Comparison of ENCODE assay signal across 15 mouse cellular contexts in genomic region chr3:153238381-153238780, GRCm38 (mm10).
DNase-seq lines count a peak whose midpoint lies in the region; ATAC-seq and TF ChIP-seq lines count a peak whose summit lies in the region.
"Had no signal": no experiment of that assay in that cellular context is flagged by ENCODE, and none has a peak within 500 bp of the region (broad histone marks: within the 10 kb centered on the region; RNA-seq: fewer than 3 reads in every experiment).

No protein-coding gene starts in this region.

- no peak overlapping the region for H3K4me2 ChIP-seq in heart, embryonic 11.5 days
- H3K4me2 ChIP-seq: hindbrain, embryonic 13.5 days had no signal

- ATAC-seq in heart, embryonic 11.5 days (replicated peaks; ENCODE audit: insufficient number of reproducible peaks, low FRiP score, low TSS enrichment): no peak
- no peak for ATAC-seq in CD4-positive, CD25-positive, alpha-beta regulatory T cell, adult 4 months
- ATAC-seq in cerebellum, adult (ENCODE audit: insufficient number of reproducible peaks, low FRiP score, low TSS enrichment): no peak

- H3K9ac ChIP-seq in heart, embryonic 11.5 days (ENCODE audit: low read depth, low read length): no peak overlapping the region
- H3K9ac ChIP-seq: hindbrain, embryonic 13.5 days had no signal

- H3K4me3 ChIP-seq in heart, embryonic 11.5 days (ENCODE audit: low read depth, low read length): no peak overlapping the region
- H3K4me3 ChIP-seq in left cerebral cortex, adult 2 months: no peak overlapping the region
- H3K4me3 ChIP-seq: hindbrain, embryonic 13.5 days; myocyte had no signal

- no peak for TF ChIP-seq CTCF in left cerebral cortex, adult 2 months (IDR thresholded peaks at IDR 0.05)

- peak; percentile 92 for DNase-seq in heart, adult 11 months
- peak; percentile 10 for DNase-seq in lung, postnatal 36 days
- no peak for DNase-seq in lung, postnatal 4 days
- peak; percentile 70 to 72 for DNase-seq in left cerebral cortex, adult 2 months (ENCODE audit: extremely low spot score in 1 of 2, low spot score in 2 of 2)
- peak; percentile 95 for DNase-seq in telencephalon, adult 2 months (ENCODE audit: low read depth, low spot score)
- DNase-seq: B cell, adult 2 months; cerebellum, adult 11-12 months; embryo, embryonic 11 days; liver; thymus, adult 18-20 months had no signal

- H3K4me1 ChIP-seq in heart, embryonic 11.5 days (ENCODE audit: control insufficient read depth, insufficient read depth, low read length): peaks cover 24% of the 10 kb centered on the region

- H3K27me3 ChIP-seq in heart, embryonic 11.5 days (ENCODE audit: control insufficient read depth, insufficient read depth, low read length): no peaks in the 10 kb centered on the region; the same call in 1 of the 2 replicates
- H3K27me3 ChIP-seq: hindbrain, embryonic 13.5 days had no signal

- intact Hi-C loops in left cerebral cortex, adult 2 months (cut with DNase I): loop anchor here (5.0 to 10.0 kb wide), 4 partner anchors 36 to 256 kb away; partner anchors contain the start of gene St6galnac5

- WGBS in heart, embryonic 11.5 days (ENCODE audit: insufficient replicate concordance): 82% methylated on average over 10 of the region's 10 CpGs

- no peaks in the 10 kb centered on the region for H3K9me3 ChIP-seq in heart, embryonic 11.5 days (replicated peaks; ENCODE audit: control insufficient read depth, low read length)
- H3K9me3 ChIP-seq: hindbrain, embryonic 13.5 days had no signal

- no peaks in the 10 kb centered on the region for H3K36me3 ChIP-seq in heart, embryonic 11.5 days (ENCODE audit: control insufficient read depth, insufficient read depth, low read length)
- H3K36me3 ChIP-seq: hindbrain, embryonic 13.5 days had no signal

- no peak overlapping the region for H3K27ac ChIP-seq in heart, embryonic 11.5 days (ENCODE audit: low read depth, low read length)
- no peak overlapping the region for H3K27ac ChIP-seq in left cerebral cortex, adult 2 months
- H3K27ac ChIP-seq: hindbrain, embryonic 13.5 days had no signal

Comparison
In these comparisons a context has a peak if more than half of its experiments do, and no peak if none do; other contexts are left out.
1. DNase-seq: peak in heart, adult 11 months (single experiment), lung, postnatal 36 days (single experiment), left cerebral cortex, adult 2 months (2 of 2) and telencephalon, adult 2 months (single experiment); none in lung, postnatal 4 days (0 of 2).